Mouse (Mus musculus) spleen, postnatal 36 days (tissue): ENCODE measurements around the gene Rnd2.
A peak's percentile ranks its signal among the peaks of the same experiment; 100 is the strongest.
"Not testable (repeated sequence)": the region's sequence is repeated elsewhere in the genome, so short reads cannot be mapped to it uniquely, and the experiment has no call there.

Source experiments
- DNase-seq, 2 experiments: peaks; one replicate each; pipeline ENCODE4 v3.0.0; 2022; ENCODE audit warnings: low spot score in 2 of 2, mixed read lengths in 1 of 2

Gene Rnd2

GRCm38 (mm10) chr11:101464211-101465100, at the start of gene Rnd2:
TSS of gene Rnd2 (plus strand) at chr11:101464999.
- DNase-seq: no peak

- no peak for DNase-seq
These were observed 49.5 kb upstream of the Rnd2 start for GRCm38 (mm10) chr11:101415306-101415705.

- DNase-seq: no peak
These were observed 48.2 kb upstream of the Rnd2 start for GRCm38 (mm10) chr11:101416433-101417100.

- peak; percentile 81 for DNase-seq
These were observed 47.5 kb upstream of the Rnd2 start, which contains the start of gene Aarsd1 for GRCm38 (mm10) chr11:101417101-101417855. TSS of gene Aarsd1 (minus strand) at chr11:101417615.

- no peak for DNase-seq
These were observed 45.8 kb upstream of the Rnd2 start for GRCm38 (mm10) chr11:101418991-101419390.

GRCm38 (mm10) chr11:101419610-101420009, 45.2 kb upstream of the Rnd2 start:
- no peak for DNase-seq

GRCm38 (mm10) chr11:101420148-101420547, 44.7 kb upstream of the Rnd2 start:
- DNase-seq: no peak

GRCm38 (mm10) chr11:101424105-101424851, 40.5 kb upstream of the Rnd2 start, which contains the start of gene Gm27029:
TSS of gene Gm27029 (minus strand) at chr11:101424796.
- no peak for DNase-seq

- DNase-seq: peak; percentile 98
These were observed 39.6 kb upstream of the Rnd2 start, which contains the start of the genes Rundc1 and Ptges3l for GRCm38 (mm10) chr11:101424925-101425813. TSS of gene Rundc1 (plus strand) at chr11:101425085. TSS of gene Ptges3l (minus strand) at chr11:101425333.

GRCm38 (mm10) chr11:101426165-101426564, 38.6 kb upstream of the Rnd2 start:
- no peak for DNase-seq

- DNase-seq: no peak
These were observed 33.5 kb upstream of the Rnd2 start for GRCm38 (mm10) chr11:101431327-101431726.

GRCm38 (mm10) chr11:101433396-101433795, 31.4 kb upstream of the Rnd2 start:
- no peak for DNase-seq

- DNase-seq: no peak
These were observed 29.0 kb upstream of the Rnd2 start for GRCm38 (mm10) chr11:101435831-101436230.

- DNase-seq: no peak
These were observed 27.9 kb upstream of the Rnd2 start for GRCm38 (mm10) chr11:101436916-101437315.

GRCm38 (mm10) chr11:101438006-101438405, 26.8 kb upstream of the Rnd2 start:
- not testable (repeated sequence) for DNase-seq

GRCm38 (mm10) chr11:101441450-101442126, 23.2 kb upstream of the Rnd2 start:
- not testable (repeated sequence) for DNase-seq

- peak; percentile 98 to 99 for DNase-seq
These were observed 22.6 kb upstream of the Rnd2 start, which contains the start of gene Rpl27 for GRCm38 (mm10) chr11:101442127-101442693. TSS of gene Rpl27 (plus strand) at chr11:101442298.

- DNase-seq: no peak
These were observed 22.0 kb upstream of the Rnd2 start for GRCm38 (mm10) chr11:101442760-101443159.

- DNase-seq: no peak
These were observed 18.5 kb upstream of the Rnd2 start for GRCm38 (mm10) chr11:101446319-101446718.
